Mouse (Mus musculus): ENCODE data around the gene Tenm2. TPM values are rescaled to one million over a fixed set of nuclear protein-coding genes. Genes with fewer than 3 reads are reported as not detected.

The Tenm2 gene
- total RNA-seq, 2 experiments from 2014 or later, result 163 to 177 TPM

DNA sequence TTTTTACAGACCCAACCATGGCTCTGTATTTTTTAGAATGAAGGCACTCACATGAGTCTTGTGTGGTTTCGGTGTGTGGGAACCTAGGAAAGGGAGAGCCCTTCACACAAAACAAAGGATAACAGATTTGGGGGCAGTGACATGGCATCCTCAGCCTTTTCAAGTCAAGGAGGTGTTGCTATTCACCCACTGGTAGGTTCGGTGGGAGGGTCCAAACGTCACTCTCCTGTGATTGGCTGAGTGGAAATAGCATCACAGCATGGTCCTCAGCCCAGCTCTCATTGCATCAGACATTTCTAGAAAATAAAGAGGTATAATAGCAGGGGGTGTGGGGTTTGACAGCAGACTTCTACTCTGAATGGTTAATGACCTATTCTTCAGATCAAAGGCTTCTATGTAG is 534.8 kb downstream of the Tenm2 start:
- no peak for DNase-seq
- intact Hi-C loops (cut with DNase I), result no loop called here

DNA sequence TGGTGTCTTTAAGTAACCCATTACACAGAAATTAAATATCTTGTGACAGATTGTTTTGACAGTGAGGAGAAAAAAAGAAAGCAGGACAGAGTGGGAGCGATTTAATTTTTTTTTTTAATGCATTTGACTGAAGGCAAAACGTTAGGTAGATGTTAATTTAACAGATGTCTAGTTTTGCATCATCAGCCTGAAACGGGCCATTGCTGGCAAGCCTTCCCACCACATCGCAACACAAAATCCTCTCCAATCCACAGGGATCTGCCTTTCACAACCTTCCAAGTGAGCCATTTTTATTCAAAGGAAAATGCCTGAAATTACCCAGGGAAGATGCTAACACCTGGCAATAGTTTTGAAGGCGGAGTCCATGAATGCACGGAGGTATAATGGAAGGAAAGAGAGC is 535.6 kb downstream of the Tenm2 start:
- intact Hi-C loops (cut with DNase I), result no loop called here

DNA sequence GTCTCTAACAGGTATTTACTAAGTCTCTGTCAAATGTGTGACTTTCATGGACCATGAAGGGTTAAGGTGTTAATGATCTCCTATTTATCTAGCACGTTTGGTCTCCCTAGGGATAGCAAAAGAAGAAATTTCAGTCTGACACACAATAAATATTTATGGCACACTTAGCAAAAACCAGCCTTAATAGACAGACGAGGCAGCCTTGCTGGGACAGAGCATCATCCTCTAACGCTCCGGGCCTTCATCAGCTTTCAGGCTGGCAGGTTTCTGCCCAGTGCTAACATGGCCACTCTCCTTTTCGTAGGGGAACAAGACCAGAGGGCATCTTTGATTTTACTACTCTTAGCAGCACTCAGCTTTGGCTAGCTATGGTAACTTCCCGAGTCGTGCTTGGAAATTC is 537.5 kb downstream of the Tenm2 start:
- intact Hi-C loops (cut with DNase I), result no loop called here
- DNase-seq, result no peak

More for the DNA sequence above, 535.6 kb downstream of the Tenm2 start:
- no peak for DNase-seq

DNA sequence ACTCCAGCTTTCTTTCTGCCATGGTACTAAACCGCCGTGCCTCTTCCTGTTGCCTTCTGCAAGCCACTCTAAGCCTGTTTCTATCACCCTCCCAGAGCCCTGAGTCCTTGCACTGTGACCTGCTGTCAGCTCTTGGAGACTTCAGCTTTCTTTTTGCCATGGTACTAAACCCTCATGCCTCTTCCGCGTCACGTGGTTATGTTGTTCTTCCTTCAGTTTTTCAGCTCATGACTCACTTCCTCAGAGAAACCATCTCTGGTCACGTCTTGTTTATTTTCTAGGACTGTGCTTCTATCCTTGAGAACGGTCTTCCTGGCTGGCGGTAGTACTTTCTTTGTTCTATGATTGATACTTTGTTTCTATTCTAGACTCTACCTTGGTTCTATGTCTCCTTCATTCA is 537.9 kb downstream of the Tenm2 start:
- no peak for DNase-seq
- intact Hi-C loops (cut with DNase I), result no loop called here

DNA sequence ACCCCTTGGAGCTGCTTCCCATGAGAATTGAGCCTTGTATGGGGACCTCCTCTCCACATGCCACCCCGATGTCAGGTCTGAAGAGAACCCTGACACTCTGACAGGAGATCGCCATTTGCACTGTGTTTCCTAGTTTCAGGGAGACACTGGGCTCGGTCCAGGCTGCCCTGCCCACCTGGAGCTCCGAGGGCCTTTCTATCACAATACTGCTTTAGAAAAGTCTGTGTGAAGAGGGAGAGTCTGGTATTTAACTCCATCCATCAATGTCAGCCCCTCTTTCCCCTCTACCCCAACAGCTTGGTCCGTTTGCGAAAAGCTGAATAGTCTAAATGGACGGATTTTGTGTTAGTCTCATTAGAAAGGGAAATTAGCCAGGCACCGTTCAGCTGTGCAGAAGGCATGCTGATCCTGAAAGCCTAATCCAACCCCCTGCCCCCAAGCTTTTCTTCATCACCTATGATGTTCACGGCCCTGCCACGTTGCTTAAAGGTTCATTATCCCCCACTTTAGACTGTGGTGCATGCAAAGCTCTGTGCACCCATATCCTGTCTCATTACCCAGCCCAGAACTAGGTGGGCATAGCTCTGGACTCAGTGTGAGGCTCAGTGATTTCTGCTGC is 538.6 kb downstream of the Tenm2 start:
- no peak for DNase-seq
- intact Hi-C loops (cut with DNase I), result no loop called here

DNA sequence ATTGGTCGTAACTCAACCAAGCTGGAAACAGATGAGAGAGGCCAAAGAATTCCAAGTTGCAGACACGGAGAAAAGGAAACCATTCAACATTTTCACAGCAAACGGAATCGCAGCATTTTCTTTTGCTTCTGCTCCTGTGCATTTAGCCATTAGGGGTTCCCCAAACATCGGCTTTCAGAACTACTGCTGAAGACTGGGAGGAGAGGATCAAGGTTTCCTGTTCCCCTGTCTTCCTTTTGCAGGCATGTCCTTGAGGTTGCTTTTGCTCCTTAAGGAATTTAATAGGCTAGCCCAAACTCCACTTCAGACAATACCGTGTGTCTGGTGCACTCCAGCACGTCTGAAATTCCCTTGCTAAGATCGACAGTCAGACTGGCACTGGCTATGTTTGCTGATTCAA is 541.0 kb downstream of the Tenm2 start:
- intact Hi-C loops (cut with DNase I), result no loop called here
- DNase-seq, result no peak

DNA sequence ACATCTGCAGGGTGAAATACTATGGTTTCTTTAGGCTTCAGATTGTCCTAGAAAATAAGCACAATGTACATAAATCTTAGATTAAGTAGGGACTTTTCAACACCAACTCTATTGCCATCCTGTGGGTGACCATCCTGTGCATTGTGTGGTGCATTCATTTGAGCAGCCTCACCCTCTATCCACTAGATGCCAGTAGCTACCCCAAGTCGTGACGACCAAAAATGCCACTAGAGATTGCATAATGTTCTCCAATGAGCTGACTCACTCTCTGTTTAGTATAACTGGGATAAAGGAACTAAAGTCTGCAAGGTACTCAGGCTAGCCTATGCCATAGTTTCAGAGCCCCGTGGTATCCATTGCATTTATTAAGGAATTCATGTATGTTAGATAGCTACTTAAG is 543.1 kb downstream of the Tenm2 start:
- no peak for DNase-seq

DNA sequence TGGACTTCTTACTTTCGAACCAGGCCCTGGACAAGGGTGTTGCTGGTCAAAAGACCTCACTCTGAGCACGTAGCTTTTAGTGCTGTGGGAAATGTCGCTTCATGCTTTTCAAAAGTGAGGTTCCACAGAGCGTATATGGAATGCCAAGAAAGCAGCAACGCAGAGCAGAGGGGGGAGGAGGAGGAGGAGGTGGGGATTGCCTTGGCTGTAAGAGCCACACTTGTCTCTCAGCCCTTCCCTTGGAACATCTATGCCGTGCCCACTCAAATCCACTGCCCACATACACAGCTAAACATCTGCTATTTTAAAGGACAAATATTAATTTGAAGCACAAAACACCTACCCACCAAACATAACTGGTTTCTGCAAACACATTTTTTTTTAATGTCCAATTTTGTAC is 544.9 kb downstream of the Tenm2 start:
- intact Hi-C loops (cut with DNase I), result no loop called here
- DNase-seq, result no peak

More for the DNA sequence above, 543.1 kb downstream of the Tenm2 start:
- intact Hi-C loops (cut with DNase I), result no loop called here

DNA sequence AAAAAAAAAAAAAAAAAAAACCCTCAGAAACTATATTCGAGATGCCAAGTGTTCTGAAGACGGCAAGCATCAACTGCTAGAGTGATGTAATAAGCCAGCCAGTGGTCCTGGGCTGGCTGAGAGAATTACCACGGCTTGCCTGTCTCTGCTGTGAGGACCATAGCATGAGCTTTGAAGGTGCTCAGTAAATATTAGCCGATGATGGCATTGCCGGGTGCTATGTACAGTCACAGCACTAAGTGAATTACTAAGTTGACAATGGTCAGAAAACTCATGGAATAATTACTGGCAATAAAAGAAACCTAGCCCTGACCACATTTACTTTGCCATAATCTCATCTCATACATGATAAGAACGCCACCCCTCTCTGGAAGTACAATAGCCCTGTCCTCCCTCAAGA is 549.5 kb downstream of the Tenm2 start:
- intact Hi-C loops (cut with DNase I), result loop anchor here (10.0 kb wide), 1 partner anchor 499 kb away; no protein-coding TSS in a partner anchor
- DNase-seq, result no peak

DNA sequence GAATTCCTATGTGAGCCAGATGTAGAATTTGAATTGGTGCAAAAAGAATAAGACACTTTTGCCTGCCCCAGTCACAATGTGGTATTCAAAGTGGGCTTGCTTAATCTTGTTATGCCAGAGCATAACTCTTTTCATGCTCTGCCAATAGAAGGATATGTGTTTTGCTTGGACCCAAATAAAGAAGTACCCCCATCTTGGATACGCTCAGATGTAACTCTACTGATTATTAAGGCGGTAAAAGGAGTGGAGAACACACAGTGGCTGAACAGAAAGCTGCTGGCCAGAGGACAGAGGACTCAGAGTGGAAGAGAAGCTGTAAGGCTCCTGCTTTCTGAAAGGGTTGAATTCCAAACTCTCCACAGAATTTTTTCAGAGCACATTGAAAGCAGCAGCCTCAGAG is 556.4 kb downstream of the Tenm2 start:
- intact Hi-C loops (cut with DNase I), result loop anchor here (5.0 to 10.0 kb wide), 2 partner anchors 455 to 632 kb away; no protein-coding TSS in a partner anchor

DNA sequence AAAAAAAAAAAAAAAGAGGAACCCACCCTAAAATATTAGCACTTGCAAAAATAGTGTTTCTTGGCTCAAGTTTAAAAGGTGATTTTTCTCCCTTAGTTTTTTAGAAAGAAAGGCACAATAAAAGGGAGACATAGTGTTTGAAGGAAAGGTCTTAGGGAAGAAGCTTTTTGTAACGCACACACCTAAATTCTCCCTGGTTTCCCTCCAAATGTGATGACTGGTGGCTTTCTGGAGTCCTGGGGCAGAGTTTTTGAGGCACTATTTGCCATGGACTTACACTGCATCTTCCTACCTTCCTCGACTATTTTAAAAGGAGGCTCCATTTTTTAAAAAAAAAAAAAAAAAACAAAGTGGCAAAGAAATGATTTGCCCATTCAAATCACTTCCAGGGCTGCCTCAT is 557.2 kb downstream of the Tenm2 start:
- intact Hi-C loops (cut with DNase I), result loop anchor here (5.0 to 10.0 kb wide), 2 partner anchors 454 to 631 kb away; no protein-coding TSS in a partner anchor
- DNase-seq, result no peak

More for the DNA sequence above, 556.4 kb downstream of the Tenm2 start:
- DNase-seq, result no peak

DNA sequence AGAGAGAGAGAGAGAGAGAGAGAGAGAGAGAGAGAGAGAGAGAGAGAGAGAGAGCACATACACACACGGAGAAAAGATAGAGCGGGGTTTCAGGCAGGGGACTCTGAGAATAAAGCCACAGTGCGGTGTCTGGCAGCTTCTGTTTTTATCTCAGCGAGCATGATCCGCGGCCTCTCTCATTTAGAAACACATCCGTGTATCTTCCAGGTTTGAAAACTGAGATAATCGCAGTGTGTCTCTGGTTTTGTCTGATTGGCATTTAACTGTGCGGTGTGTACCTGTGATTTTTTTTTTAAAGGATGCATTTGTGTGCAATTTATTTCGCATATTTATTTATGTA is 557.7 kb downstream of the Tenm2 start:
- peak; percentile 37 for DNase-seq
- intact Hi-C loops (cut with DNase I), result loop anchor here (5.0 to 10.0 kb wide), 2 partner anchors 453 to 631 kb away; no protein-coding TSS in a partner anchor

DNA sequence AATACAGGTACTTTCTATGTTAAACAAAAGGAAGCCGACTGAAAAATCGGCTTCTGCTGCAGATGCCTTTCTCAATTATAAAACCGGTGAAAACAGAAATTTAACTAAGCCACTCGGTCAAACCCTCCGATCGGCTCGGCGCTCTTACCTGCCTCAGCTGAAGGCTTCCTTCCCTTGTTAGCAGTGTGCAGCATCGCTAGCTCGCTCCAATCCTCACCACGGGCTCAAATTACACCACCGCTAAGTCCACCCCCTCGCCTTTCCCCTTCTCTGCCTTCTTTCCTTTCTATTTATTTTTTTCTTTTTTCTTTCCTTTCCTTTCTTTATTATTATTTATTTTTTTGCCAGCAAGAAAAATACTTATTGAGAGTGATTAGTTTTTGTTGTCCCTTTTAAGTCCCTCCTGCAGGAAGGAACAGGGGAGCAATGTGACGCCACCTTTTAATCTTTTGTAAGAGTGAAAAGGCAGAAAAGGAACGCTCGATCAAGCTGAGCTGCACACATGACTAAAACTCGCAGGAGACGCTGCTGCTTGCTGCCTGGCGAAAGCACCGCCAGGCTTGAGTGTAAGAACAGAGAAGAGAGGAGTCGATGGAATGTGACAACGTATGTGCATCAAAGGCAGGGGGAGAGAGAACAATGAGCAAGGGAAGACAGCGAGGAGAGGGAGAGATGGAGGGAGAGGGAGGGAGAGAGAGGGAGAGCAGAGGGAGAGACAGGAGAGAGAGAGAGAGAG is 558.3 kb downstream of the Tenm2 start:
- intact Hi-C loops (cut with DNase I), result loop anchor here (5.0 to 10.0 kb wide), 2 partner anchors 453 to 630 kb away; no protein-coding TSS in a partner anchor
- peak; percentile 60 for DNase-seq

DNA sequence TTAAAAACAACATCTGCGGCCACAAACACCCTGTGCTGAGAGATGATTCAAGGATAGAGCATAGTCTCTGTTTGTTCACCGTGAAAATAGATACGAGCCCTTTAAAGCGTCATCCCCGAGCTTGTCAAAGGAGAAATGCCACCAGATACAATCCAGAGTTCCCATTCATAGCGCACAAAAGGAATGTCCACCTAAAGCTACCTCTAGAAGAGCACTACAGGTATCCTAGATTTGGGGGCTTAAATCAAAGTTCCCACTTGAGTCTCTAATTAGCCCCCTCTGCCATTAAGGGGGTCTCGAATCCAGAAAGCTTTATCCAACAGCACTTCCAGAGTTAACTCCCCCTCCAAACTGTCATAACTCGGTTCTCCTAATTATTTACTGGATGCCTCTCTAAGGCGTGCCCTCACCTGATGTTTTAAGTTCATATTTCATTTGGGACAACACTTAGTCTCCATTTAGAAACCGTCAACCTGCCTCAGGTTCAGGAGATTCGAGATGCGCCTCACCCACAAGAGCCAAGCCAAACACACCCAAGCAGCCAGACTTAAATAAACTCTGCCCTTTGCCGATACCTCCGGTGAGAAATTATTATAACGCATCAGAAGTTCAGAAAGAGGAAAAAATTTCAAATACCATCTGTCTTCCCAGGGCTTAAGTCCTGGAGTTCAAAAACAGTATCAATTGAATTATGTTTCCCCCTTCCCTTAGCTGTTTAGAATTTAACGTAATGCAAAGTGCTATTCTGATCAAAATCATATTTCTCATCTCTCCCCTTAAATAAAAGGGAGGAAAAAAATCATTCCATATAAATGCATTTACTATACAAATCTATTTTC is 559.1 kb downstream of the Tenm2 start:
- DNase-seq, result no peak
- intact Hi-C loops (cut with DNase I), result loop anchor here (5.0 to 10.0 kb wide), 2 partner anchors 452 to 629 kb away; no protein-coding TSS in a partner anchor

DNA sequence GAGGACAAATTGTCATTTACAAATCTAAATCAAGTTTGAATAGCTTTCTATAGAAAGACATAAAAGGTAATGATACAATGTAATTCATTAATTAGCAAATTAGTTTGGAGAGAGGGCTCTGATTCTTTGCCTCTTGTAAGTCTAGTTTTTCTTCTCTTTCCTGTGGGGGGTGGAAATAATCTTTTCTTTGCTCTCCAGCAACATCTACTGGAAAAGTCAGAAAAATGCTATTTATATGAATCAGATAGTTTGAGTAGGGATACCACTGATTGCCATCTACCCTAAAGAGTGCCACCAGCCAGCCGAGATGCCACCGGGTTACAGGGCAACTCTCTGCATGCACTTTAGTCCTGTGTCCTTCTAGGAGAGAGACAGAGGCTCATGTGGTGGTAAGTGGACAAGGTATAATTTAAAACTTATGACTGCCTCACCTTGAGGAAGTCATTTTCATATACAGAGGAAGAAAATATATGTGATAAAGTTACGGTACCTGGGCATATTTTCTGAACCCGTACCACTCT is 560.8 kb downstream of the Tenm2 start:
- intact Hi-C loops (cut with DNase I), result loop anchor here (5.0 to 10.0 kb wide), 2 partner anchors 450 to 628 kb away; no protein-coding TSS in a partner anchor
- no peak for DNase-seq

DNA sequence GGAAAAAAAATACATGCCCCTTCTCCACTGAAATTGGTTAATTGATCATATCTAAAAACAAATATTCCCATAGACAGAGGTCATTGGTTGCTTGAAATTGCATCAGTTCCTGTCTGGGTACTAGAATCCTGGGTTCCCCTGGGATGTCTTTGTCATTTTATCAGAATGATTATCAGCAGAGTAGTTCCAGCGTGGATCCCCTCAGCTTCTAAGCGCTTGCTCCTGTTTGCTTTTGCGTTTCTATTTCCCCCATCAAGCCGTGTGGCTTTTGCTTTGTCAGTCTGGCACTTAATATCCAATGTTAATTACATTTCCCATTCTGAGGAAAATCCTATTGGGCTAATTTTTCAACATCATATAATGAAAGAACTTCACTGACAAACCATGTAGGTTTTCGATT is 561.6 kb downstream of the Tenm2 start:
- intact Hi-C loops (cut with DNase I), result loop anchor here (10.0 kb wide), 1 partner anchor 449 kb away; no protein-coding TSS in a partner anchor

DNA sequence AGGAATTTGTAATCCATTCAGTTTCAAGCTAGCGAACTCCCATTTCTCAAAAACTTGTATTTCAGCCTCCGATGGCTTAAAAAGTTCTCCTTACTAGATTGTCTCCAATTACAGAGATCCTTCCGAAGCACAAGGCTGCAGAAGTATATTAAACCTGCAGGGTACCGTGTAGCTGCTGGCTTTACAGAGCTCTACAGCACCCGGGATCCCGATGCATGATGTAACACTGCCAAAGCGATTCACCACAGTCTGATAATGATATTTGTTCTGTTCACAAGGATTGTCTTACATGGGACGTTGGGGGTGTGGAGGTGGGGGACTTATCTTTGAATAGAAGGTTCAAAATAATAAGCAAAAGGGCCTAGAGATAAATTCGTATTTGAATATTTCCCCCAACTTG is 564.6 kb downstream of the Tenm2 start:
- no peak for DNase-seq
- intact Hi-C loops (cut with DNase I), result loop anchor here (10.0 kb wide), 1 partner anchor 446 kb away; no protein-coding TSS in a partner anchor

More for the DNA sequence above, 561.6 kb downstream of the Tenm2 start:
- no peak for DNase-seq

DNA sequence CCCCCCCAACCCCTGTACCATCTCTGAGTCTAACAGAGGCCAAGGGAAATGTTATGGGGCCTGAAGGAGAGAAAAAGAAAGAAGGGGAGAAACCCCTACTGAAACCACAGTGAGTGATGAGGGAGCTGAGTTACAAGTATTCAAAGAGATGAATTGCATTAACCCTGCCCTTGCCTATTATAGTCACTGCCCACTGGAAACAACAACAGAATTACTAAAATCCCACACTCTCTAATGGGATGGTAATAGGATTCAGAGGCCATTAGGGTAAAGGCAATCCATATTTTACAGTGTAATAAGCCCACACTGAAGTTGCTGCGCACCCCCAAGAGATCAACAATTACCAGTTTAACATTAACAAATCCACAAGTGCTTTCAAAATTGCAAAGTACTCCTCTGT is 571.7 kb downstream of the Tenm2 start:
- intact Hi-C loops (cut with DNase I), result no loop called here
- no peak for DNase-seq

DNA sequence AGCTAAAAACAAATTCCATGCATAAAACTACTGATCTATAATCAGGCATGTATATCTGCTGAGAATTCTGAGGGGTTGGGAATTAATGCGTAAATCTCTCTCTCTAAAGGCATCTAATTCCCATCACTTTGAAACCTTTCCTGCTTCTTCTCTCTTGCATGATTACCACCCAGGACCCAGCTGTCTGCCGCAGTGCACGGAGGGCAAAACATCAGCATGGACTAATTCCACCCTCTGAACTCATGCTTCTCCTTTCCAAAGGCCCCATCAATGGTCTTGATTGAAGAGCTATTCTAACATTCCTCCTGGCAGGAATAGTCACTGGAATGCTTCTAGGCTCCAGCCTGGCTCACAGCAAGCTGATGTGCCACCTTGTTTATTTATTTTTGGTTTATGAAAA is 572.2 kb downstream of the Tenm2 start:
- intact Hi-C loops (cut with DNase I), result no loop called here
- DNase-seq, result no peak

DNA sequence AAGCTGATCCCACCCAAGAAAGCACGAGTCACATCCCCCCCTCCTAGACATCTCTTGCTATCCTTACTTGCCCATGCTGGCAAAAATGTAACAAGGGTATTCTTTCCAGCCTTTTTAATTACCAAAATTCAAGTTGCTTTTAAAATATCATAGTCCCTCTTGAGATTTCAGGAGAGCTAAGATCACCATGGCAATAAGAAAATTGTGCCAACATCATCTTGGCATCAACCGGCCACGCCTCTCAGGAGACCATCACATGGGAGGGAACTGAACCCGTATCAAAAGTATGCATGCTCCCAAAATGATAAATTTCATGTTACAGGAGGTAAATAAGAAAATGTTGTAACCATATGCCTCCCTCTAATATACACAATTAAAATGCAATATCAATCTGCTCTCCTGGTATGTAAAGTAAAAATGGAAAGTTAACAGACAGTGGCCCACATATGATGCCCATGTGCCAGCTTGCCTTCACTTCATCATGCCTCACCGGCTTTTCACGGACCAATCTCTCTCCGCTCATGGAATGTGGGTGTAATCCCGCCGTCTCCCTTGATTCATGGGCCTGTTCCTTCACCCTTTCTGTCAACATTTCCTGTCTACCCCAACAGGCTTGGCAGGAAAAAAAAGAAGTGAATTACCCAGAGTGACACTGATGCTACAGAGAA is 582.0 kb downstream of the Tenm2 start:
- intact Hi-C loops (cut with DNase I), result no loop called here
- peak; percentile 39 for DNase-seq

Data from left cerebral cortex, postnatal 4 days (tissue).